Mouse (Mus musculus) liver, embryonic 14.5 days (tissue): Measurements from ENCODE around the gene 3300002I08Rik.
"Not testable (repeated sequence)": the region's sequence is repeated elsewhere in the genome, so short reads cannot be mapped to it uniquely, and the experiment has no call there.

Experiments
- CTCF ChIP-seq: IDR thresholded peaks from 2 replicates; pipeline ENCODE4 v1.5.1; 2016; ENCODE audit warnings: antibody characterized with exemption, low read depth, control low read depth
- EP300 ChIP-seq: IDR thresholded peaks from 2 replicates; pipeline ENCODE4 v1.6.1; 2016; ENCODE audit warnings: antibody characterized with exemption, low read depth

DNA sequence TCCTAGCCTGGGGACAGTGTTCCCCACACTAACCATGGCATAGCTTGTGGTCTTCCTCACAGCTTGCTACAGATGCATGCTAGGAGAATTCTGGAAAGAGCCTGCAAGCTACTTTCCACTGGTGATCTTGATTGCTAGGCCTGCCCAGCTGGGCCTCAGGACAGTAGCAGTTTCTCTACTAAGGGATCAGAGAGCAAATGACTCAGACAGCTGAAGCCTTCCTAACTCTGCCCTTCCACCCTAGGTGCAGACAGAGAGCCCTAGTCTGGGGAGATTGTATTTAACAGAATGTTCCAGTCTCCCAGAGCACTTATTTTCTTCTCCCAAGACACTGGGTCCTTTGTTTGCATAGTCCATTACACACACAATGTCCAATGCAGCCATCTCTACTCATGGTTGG, 5.4 kb downstream of the 3300002I08Rik start:
- not testable (repeated sequence) for TF ChIP-seq CTCF, EP300
